ENCODE assay signal across 33 mouse cellular contexts in genomic region chr5:21894168-21894567, GRCm38 (mm10). TPM values are rescaled to one million over a fixed set of nuclear protein-coding genes. Genes with fewer than 3 reads are reported as not detected.
DNase-seq lines count a peak whose midpoint lies in the region; ATAC-seq lines count a peak whose summit lies in the region.
"Had no signal": no experiment of that assay in that cellular context is flagged by ENCODE, and none has a peak within 500 bp of the region (broad histone marks: within the 10 kb centered on the region; RNA-seq: fewer than 3 reads in every experiment).

No protein-coding gene starts in this region.

- H3K36me3 ChIP-seq in heart, embryonic 12.5 days: no peaks in the 10 kb centered on the region
- H3K36me3 ChIP-seq: embryonic facial prominence, embryonic 12.5 days; embryonic facial prominence, embryonic 15.5 days; forebrain, embryonic 12.5 days; forebrain, embryonic 15.5 days; heart, embryonic 13.5 days had no signal

- WGBS in heart, embryonic 12.5 days: 84% methylated on average over 3 of the region's 3 CpGs

- H3K9ac ChIP-seq in heart, embryonic 12.5 days: no peak overlapping the region
- H3K9ac ChIP-seq: embryonic facial prominence, embryonic 12.5 days; embryonic facial prominence, embryonic 15.5 days; forebrain, embryonic 12.5 days; forebrain, embryonic 15.5 days; heart, embryonic 13.5 days; hindbrain, embryonic 14.5 days had no signal

- no peak overlapping the region for H3K4me3 ChIP-seq in heart, embryonic 12.5 days
- H3K4me3 ChIP-seq: embryonic facial prominence, embryonic 12.5 days; embryonic facial prominence, embryonic 15.5 days; erythroblast, embryonic 14.5 days; forebrain, embryonic 12.5 days; forebrain, embryonic 15.5 days; heart, embryonic 13.5 days had no signal

- H3K9me3 ChIP-seq in heart, embryonic 12.5 days (replicated peaks): no peaks in the 10 kb centered on the region
- H3K9me3 ChIP-seq: embryonic facial prominence, embryonic 12.5 days; embryonic facial prominence, embryonic 15.5 days; forebrain, embryonic 12.5 days; forebrain, embryonic 15.5 days; heart, embryonic 13.5 days had no signal

- H3K4me1 ChIP-seq in heart, embryonic 12.5 days (replicated peaks): peaks cover 9% of the 10 kb centered on the region
- H3K4me1 ChIP-seq: embryonic facial prominence, embryonic 12.5 days; embryonic facial prominence, embryonic 15.5 days; forebrain, embryonic 12.5 days; forebrain, embryonic 15.5 days had no signal

- DNase-seq in heart, adult 11 months: peak; percentile 37
- DNase-seq in ES-CJ7 (ENCODE audit: low read depth, low spot score) (peak; percentile 20), ZHBTc4 (ENCODE audit: low read depth, low spot score) (peak; percentile 27)
- no peak for DNase-seq in kidney, postnatal 25 days
- DNase-seq: adrenal gland, postnatal 10 days; adrenal gland, postnatal 36 days; cerebellum, adult 11 months; cerebellum, adult 2 months; cerebellum, adult 9-11 months; cerebellum, postnatal 25 days; gastrocnemius, postnatal 10 days; heart, adult 18-20 months; heart, postnatal 14 days; heart, postnatal 4 days had no signal

- no peak for ATAC-seq in heart, embryonic 12.5 days (ENCODE audit: insufficient number of reproducible peaks, low FRiP score)
- no peak for ATAC-seq in erythroblast, adult 5-6 weeks (replicated peaks; ENCODE audit: low FRiP score, poor library complexity, severe bottlenecking)
- ATAC-seq: CD4-positive, CD25-positive, alpha-beta regulatory T cell, adult 4 months; forebrain, embryonic 15.5 days; intestine, postnatal 0 days had no signal

- no peak overlapping the region for H3K27ac ChIP-seq in heart, embryonic 12.5 days (ENCODE audit: poor library complexity, severe bottlenecking)
- H3K27ac ChIP-seq: embryonic facial prominence, embryonic 12.5 days; embryonic facial prominence, embryonic 15.5 days; forebrain, embryonic 12.5 days; forebrain, embryonic 15.5 days; heart, embryonic 13.5 days; hindbrain, embryonic 14.5 days had no signal

- H3K27me3 ChIP-seq in heart, embryonic 12.5 days (replicated peaks): no peaks in the 10 kb centered on the region
- H3K27me3 ChIP-seq: embryonic facial prominence, embryonic 12.5 days; embryonic facial prominence, embryonic 15.5 days; forebrain, embryonic 12.5 days; forebrain, embryonic 15.5 days; heart, embryonic 13.5 days had no signal

- H3K4me2 ChIP-seq in heart, embryonic 12.5 days: no peak overlapping the region
- H3K4me2 ChIP-seq: embryonic facial prominence, embryonic 12.5 days; embryonic facial prominence, embryonic 15.5 days; forebrain, embryonic 12.5 days; forebrain, embryonic 15.5 days; heart, embryonic 13.5 days; hindbrain, embryonic 14.5 days had no signal

RNA-seq across cellular contexts. Expression of gene Slc26a5, which starts 28.8 kb away (rescaled TPM):
- polyA plus RNA-seq in heart, embryonic 12.5 days (2016; fragmentation: Nextera tagmentation; extraction: Ambion mirVana): not detected in 2 replicates
- not detected in 2 replicates for total RNA-seq in erythroblast, adult 5-6 weeks (2015; ENCODE audit: low replicate concordance)
- not detected in 2 replicates for total RNA-seq in erythroblast, adult 5-6 weeks (2017; ENCODE audit: low replicate concordance)
- total RNA-seq: adrenal gland, adult 18-20 months; adrenal gland, postnatal 10 days; adrenal gland, postnatal 36 days; common myeloid progenitor, adult 5-6 weeks; gastrocnemius, adult 18-20 months; gastrocnemius, postnatal 10 days; gastrocnemius, postnatal 4 days; heart, adult 18-20 months; heart, postnatal 14 days; heart, postnatal 4 days had no signal
- polyA plus RNA-seq: C2C12; CD4-positive, CD25-positive, alpha-beta regulatory T cell, adult 4 months; embryonic facial prominence, embryonic 15.5 days; erythroblast, embryonic 14.5 days; heart, embryonic 13.5 days; heart, embryonic 16.5 days; hindbrain, embryonic 11.5 days; intestine, embryonic 14.5 days had no signal

Comparison
In these comparisons a context has a peak if more than half of its experiments do, and no peak if none do; other contexts are left out.
1. DNase-seq: peak in heart, adult 11 months (single experiment), ES-CJ7 (single experiment) and ZHBTc4 (single experiment); none in kidney, postnatal 25 days (0 of 2).